Mouse (Mus musculus) liver, embryonic 16.5 days (tissue): ENCODE measurements around the gene Srsf5. TPM values are rescaled to one million over a fixed set of nuclear protein-coding genes. Genes with fewer than 3 reads are reported as not detected.
A peak's percentile ranks its signal among the peaks of the same experiment; 100 is the strongest.

ENCODE experiments used
- ATAC-seq: fragments of 200-750 bp; cut with Nextera tagmentation; 2 replicates; pipeline ENCODE4 v1.8.0; 2017; ENCODE audit warnings: low read depth, mild to moderate bottlenecking, moderate number of reproducible peaks, moderate library complexity
- H3K27ac ChIP-seq: fragments of 300-500 bp; sonication (generic); 2 replicates; pipeline ENCODE4 v1.5.1; 2014; ENCODE audit warnings: mild to moderate bottlenecking, low read length
- H3K27me3 ChIP-seq: fragments of 300-500 bp; sonication (generic); 2 replicates; pipeline ENCODE4 v1.6.1; 2014; ENCODE audit warnings: low read depth, low read length, mixed read lengths; ENCODE audit not compliant: control insufficient read depth, insufficient read depth
- H3K36me3 ChIP-seq: fragments of 300-500 bp; sonication (generic); 2 replicates; pipeline ENCODE4 v1.6.1; 2014; ENCODE audit warnings: mild to moderate bottlenecking; ENCODE audit not compliant: control insufficient read depth, insufficient read depth
- H3K4me1 ChIP-seq: fragments of 300-500 bp; sonication (generic); 2 replicates; pipeline ENCODE4 v1.6.1; 2014; ENCODE audit warnings: low read depth, low read length, mixed read lengths; ENCODE audit not compliant: control insufficient read depth
- H3K4me2 ChIP-seq: fragments of 300-500 bp; sonication (generic); 2 replicates; pipeline ENCODE4 v1.6.1; 2014; ENCODE audit warnings: low read depth, low read length, mixed read lengths
- H3K4me3 ChIP-seq: fragments of 300-500 bp; sonication (generic); 2 replicates; pipeline ENCODE4 v1.5.1; 2014; ENCODE audit warnings: low read depth, mild to moderate bottlenecking, low read length
- H3K9ac ChIP-seq: fragments of 300-500 bp; sonication (generic); 2 replicates; pipeline ENCODE4 v1.6.1; 2014; ENCODE audit warnings: low read depth, low read length
- H3K9me3 ChIP-seq: fragments of 300-500 bp; sonication (generic); replicated peaks from 2 replicates; pipeline ENCODE4 v1.6.1; 2016; ENCODE audit warnings: low read length; ENCODE audit not compliant: control insufficient read depth
- WGBS: fragments of 180-500 bp; shearing (Covaris S2); extraction: QIAGEN DNeasy Blood & Tissue Kit; methylation state at CpG from one replicate; pipeline ENCODE4 v1.1.7; 2014; ENCODE audit not compliant: insufficient replicate concordance; 5-methylcytosine and 5-hydroxymethylcytosine counted together
- polyA plus RNA-seq: library from polyadenylated mRNA; unstranded; fragments of >200 nt; fragmentation: Nextera tagmentation; extraction: Ambion mirVana; gene quantifications from 2 replicates; pipeline ENCODE4 v1.2.1, GENCODE M21; 2015

The Srsf5 gene
- polyA plus RNA-seq, 1 experiment from 2014 or later: 273 TPM

DNA sequence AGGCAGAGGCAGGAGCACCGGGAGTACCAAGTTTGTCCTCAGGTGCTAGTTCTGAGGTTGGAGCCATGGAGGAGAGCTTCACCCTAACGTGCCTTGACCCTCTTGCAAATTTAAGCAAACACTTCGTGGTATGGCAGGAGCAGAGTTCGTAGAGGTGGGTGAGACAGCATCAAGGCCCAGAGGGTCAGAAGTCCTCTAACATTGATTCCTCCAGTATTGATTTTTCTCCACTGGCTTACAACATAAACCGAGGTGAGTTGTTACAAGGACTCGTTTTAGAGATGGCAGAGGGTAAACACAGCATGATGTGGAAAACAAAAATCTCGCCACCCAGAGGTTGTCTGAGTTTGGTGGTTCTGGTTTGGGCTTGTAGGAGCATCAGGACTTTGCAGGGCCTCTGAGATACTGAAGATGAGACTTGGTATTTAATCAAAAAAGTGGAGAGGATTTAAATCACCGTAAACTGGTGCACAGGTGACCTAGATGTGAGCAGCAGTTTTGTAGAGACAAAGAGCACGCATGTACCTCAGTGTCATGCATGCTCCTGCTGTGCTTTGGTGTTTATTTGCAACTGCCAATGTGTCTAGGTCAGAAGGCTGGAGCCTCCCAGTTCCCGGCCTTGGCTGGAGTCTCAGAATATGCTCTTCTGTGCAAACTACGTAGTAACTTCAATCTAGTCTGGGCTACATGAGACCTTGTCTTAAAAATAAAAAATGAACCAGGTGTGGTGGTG is 30.8 kb downstream of the Srsf5 start:
- no peaks in the 10 kb centered on the region for H3K27me3 ChIP-seq
- H3K4me1 ChIP-seq: no peaks in the 10 kb centered on the region
- H3K9me3 ChIP-seq: no peaks in the 10 kb centered on the region
- H3K4me2 ChIP-seq: no peak overlapping the region
- H3K36me3 ChIP-seq: no peaks in the 10 kb centered on the region
- H3K9ac ChIP-seq: no peak overlapping the region
- peak overlapping the region; percentile 76 for H3K27ac ChIP-seq
- H3K4me3 ChIP-seq: no peak overlapping the region
- ATAC-seq: peak; percentile 90
- 56% methylated on average over 11 of the region's 11 CpGs for WGBS

DNA sequence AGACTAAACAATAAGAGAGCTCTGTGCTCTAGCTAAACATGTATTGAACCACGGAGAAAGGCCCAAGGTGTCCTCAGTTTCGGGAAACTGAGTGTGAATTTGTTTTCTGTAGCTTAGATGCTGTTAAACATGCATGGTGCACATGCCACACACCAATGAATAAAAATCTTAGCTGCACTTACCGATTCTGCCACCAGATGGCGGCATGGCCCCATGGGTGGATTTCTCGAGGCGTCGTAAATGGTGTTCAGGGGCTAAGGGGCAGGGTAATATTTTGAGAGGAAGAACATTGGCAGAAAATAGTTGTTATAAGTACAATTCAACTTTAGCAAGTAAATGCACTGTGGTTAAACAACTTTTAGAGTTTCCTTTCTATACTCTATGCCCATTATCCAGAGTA is 37.0 kb downstream of the Srsf5 start:
- no peak for ATAC-seq
- Histone ChIP-seq H3K27me3 (no peaks in the 10 kb centered on the region), H3K4me1 (no peaks in the 10 kb centered on the region), H3K9me3 (no peaks in the 10 kb centered on the region), H3K9ac (no peak overlapping the region), H3K27ac (no peak overlapping the region), H3K36me3 (no peaks in the 10 kb centered on the region), H3K4me3 (no peak overlapping the region), H3K4me2 (no peak overlapping the region)
- 1% methylated on average over 7 of the region's 7 CpGs for WGBS

DNA sequence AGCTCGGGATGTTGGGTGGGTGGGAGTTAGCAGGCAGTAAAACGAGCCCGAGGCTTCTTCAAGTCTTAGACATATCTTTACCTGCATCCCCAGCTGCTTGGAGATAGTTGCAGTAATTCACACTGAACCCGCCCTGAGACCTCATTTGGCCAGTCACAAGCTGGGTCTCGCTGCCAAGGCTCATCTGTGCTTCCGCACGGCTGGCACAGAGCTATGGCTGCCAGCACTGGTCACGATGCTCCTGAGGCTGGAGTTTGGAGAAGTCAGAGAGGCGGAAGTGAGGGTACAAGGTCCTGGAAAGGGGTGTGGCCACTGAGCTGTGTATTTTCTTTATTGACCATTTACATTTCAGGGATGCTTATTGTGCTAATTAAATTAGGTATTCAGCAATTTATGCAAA is 38.4 kb downstream of the Srsf5 start:
- Histone ChIP-seq H3K9ac (no peak overlapping the region), H3K27me3 (no peaks in the 10 kb centered on the region), H3K36me3 (no peaks in the 10 kb centered on the region), H3K4me3 (no peak overlapping the region), H3K4me1 (no peaks in the 10 kb centered on the region), H3K4me2 (no peak overlapping the region), H3K27ac (no peak overlapping the region), H3K9me3 (no peaks in the 10 kb centered on the region)
- no peak for ATAC-seq
- WGBS: 51% methylated on average over 9 of the region's 9 CpGs

DNA sequence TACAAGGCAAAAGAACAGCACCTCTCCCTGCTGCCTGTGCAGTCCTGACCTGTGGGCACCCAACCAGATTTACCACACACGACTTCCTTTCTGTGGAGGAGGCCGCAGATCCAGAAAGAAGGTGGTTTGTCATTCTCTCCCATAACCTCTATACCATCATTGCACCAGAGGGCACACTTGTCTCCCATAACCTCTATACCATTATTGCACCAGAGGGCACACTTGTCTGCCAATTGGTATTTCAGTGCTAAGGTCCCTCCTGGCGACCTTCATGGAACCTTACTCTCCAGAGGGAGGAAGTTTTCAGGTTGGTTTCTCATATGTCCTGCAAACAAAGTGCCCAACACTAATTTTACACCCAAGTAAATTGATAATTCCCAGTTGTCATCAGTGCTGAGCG is 41.3 kb downstream of the Srsf5 start:
- H3K36me3 ChIP-seq: no peaks in the 10 kb centered on the region
- H3K4me2 ChIP-seq: no peak overlapping the region
- no peak overlapping the region for H3K27ac ChIP-seq
- H3K27me3 ChIP-seq: no peaks in the 10 kb centered on the region
- no peak overlapping the region for H3K9ac ChIP-seq
- no peak overlapping the region for H3K4me3 ChIP-seq
- no peaks in the 10 kb centered on the region for H3K9me3 ChIP-seq
- no peak for ATAC-seq
- 52% methylated on average over 4 of the region's 4 CpGs for WGBS
- no peaks in the 10 kb centered on the region for H3K4me1 ChIP-seq

DNA sequence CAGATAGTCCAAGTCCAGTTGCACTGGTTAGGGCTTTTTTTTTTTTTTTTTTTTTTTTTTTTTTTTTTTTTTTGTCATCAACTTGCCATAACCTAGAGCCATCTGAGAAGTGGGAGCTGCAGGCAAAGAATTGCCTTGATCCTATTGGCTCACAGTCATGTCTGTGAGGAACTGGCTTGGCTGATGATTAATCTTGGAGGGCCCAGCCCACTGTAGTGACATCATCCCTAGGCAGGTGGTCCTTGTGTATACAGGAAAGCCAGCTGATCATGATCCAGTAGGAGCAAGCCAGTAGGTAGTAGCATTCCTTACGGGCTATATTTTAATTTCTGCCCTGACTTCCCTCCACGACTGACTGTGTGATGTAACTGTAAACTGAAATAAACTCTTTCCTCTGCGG is 43.0 kb downstream of the Srsf5 start:
- no peak overlapping the region for H3K9ac ChIP-seq
- H3K4me3 ChIP-seq: no peak overlapping the region
- no peaks in the 10 kb centered on the region for H3K9me3 ChIP-seq
- no peak overlapping the region for H3K27ac ChIP-seq
- H3K27me3 ChIP-seq: no peaks in the 10 kb centered on the region
- no peaks in the 10 kb centered on the region for H3K36me3 ChIP-seq
- H3K4me1 ChIP-seq: no peaks in the 10 kb centered on the region
- WGBS: 66% methylated on average over 3 of the region's 3 CpGs
- ATAC-seq: no peak
- no peak overlapping the region for H3K4me2 ChIP-seq

- Histone ChIP-seq H3K27me3 (no peaks in the 10 kb centered on the region), H3K9me3 (no peaks in the 10 kb centered on the region), H3K4me3 (no peak overlapping the region), H3K27ac (no peak overlapping the region), H3K36me3 (no peaks in the 10 kb centered on the region), H3K4me2 (no peak overlapping the region), H3K4me1 (no peaks in the 10 kb centered on the region), H3K9ac (no peak overlapping the region)
- WGBS: 78% methylated on average over 13 of the region's 13 CpGs
- ATAC-seq: no peak
Measured at GRCm38 (mm10) chr12:80990901-80991445, 45.7 kb downstream of the Srsf5 start.

DNA sequence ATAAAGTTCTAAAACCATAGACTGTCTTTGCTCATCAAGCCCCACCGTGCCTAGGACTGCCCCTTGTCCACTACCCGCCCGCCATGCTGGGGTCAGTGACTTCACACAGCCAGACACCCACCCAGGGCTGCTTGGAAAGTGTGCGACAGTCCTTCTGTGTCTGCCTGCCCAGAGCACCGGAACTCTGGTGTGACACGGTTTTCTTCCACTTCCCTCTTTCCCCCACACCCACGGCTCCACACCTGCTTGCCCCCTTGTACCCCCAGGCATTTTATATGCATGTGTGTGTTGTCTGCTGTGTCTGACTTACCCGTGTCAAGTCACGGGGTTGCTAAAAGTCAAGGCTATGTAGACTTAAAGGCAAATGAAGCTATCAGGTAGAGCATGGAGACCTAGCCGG is 46.5 kb downstream of the Srsf5 start:
- no peak overlapping the region for H3K4me2 ChIP-seq
- no peak for ATAC-seq
- H3K27me3 ChIP-seq: no peaks in the 10 kb centered on the region
- 43% methylated on average over 10 of the region's 10 CpGs for WGBS
- no peaks in the 10 kb centered on the region for H3K36me3 ChIP-seq
- H3K9ac ChIP-seq: no peak overlapping the region
- H3K4me3 ChIP-seq: no peak overlapping the region
- H3K4me1 ChIP-seq: no peaks in the 10 kb centered on the region
- no peak overlapping the region for H3K27ac ChIP-seq
- no peaks in the 10 kb centered on the region for H3K9me3 ChIP-seq

- Histone ChIP-seq H3K27me3 (no peaks in the 10 kb centered on the region), H3K36me3 (no peaks in the 10 kb centered on the region), H3K9me3 (no peaks in the 10 kb centered on the region), H3K4me1 (no peaks in the 10 kb centered on the region), H3K4me3 (no peak overlapping the region), H3K27ac (no peak overlapping the region), H3K4me2 (no peak overlapping the region), H3K9ac (no peak overlapping the region)
- ATAC-seq: no peak
- 64% methylated on average over 8 of the region's 8 CpGs for WGBS
Measured at GRCm38 (mm10) chr12:80992540-80993122, 47.3 kb downstream of the Srsf5 start.

DNA sequence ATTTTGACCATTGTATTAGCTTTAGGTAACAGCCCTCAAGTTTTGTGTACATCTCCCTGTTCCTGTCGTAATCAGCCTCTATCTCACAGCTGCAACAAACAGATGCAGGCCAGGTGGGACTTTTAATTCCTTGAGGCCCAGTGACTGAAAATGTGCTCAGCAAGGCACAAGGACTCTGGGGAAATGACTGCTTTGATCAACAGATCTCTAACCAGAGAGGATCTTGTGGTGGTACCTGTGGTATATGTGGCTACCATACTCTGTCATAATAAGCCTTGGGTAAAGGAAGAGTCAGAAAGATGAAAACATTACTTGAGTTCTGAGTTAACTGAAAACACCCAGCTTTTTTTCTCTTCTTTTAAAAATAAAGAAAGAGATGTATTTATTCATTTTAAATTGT is 48.5 kb downstream of the Srsf5 start:
- no peak overlapping the region for H3K27ac ChIP-seq
- H3K9me3 ChIP-seq: no peaks in the 10 kb centered on the region
- no peak for ATAC-seq
- no peak overlapping the region for H3K4me2 ChIP-seq
- H3K27me3 ChIP-seq: no peaks in the 10 kb centered on the region
- no peaks in the 10 kb centered on the region; the same call in 1 of the 2 replicates for H3K4me1 ChIP-seq
- H3K36me3 ChIP-seq: no peaks in the 10 kb centered on the region
- H3K4me3 ChIP-seq: no peak overlapping the region
- 50% methylated on average over 1 of the region's 1 CpGs for WGBS
- no peak overlapping the region for H3K9ac ChIP-seq
